Mouse (Mus musculus) CH12.LX (cell line): ENCODE measurements at regions not wholly inside any gene's neighbourhood (a gene's known extent, or its start where the extent isn't known, plus 50 kb on each side); places are given as distances from the start of the nearest gene placed in this dataset.

ENCODE experiments used
- DNase-seq: peaks from one replicate; pipeline ENCODE4 v3.0.0-alpha.2; 2013; ENCODE audit errors: extremely low read depth
- H3K27ac ChIP-seq: 2 replicates; pipeline ENCODE4 v1.5.1; 2012; ENCODE audit warnings: low read depth, mild to moderate bottlenecking, control low read depth, moderate library complexity; ENCODE audit not compliant: insufficient read depth
- H3K27me3 ChIP-seq: replicated peaks from 2 replicates; pipeline ENCODE3; 2012; ENCODE audit warnings: inconsistent platforms
- H3K36me3 ChIP-seq, 2 experiments: replicated peaks in 1 of 2; 2 replicates each; pipeline versions ENCODE3 to v1.6.1; 2012; ENCODE audit warnings: inconsistent platforms in 1 of 2, low read length in 1 of 2, mild to moderate bottlenecking in 1 of 2, mixed read lengths in 1 of 2, moderate library complexity in 1 of 2; ENCODE audit not compliant: control insufficient read depth in 1 of 2, insufficient read depth in 1 of 2
- H3K4me1 ChIP-seq, 2 experiments: 2 replicates each; pipeline ENCODE4 v1.6.1; 2012; ENCODE audit warnings: inconsistent platforms in 1 of 2, moderate library complexity in 1 of 2; ENCODE audit not compliant: insufficient read depth in 2 of 2, control insufficient read depth in 1 of 2
- H3K4me2 ChIP-seq: 2 replicates; pipeline ENCODE4 v1.6.1; 2012; ENCODE audit warnings: low read depth, mild to moderate bottlenecking, control low read depth; ENCODE audit not compliant: poor library complexity, insufficient read depth, severe bottlenecking
- H3K4me3 ChIP-seq, 3 experiments: fragments of 150-350 bp in 1 of 3; sonication (generic) in 1 of 3; replicated peaks in 1 of 3; 2 replicates each; pipeline versions ENCODE3 to v1.5.1; 2011 to 2012; ENCODE audit warnings: low read depth in 2 of 3, low read length in 2 of 3, mild to moderate bottlenecking in 2 of 3, moderate library complexity in 2 of 3, control low read depth in 1 of 3, improper control_type of control experiment in 1 of 3, inconsistent platforms in 1 of 3, mixed read lengths in 1 of 3; ENCODE audit not compliant: poor library complexity in 1 of 3
- H3K79me2 ChIP-seq: replicated peaks from 2 replicates; pipeline ENCODE4 v1.6.1; 2012; ENCODE audit warnings: mild to moderate bottlenecking, moderate library complexity; ENCODE audit not compliant: control insufficient read depth, poor library complexity, insufficient read depth, severe bottlenecking; ENCODE audit errors: extremely low read depth
- H3K9ac ChIP-seq: 2 replicates; pipeline ENCODE4 v1.6.1; 2012; ENCODE audit warnings: low read depth, mild to moderate bottlenecking, control low read depth, moderate library complexity; ENCODE audit not compliant: insufficient read depth
- H3K9me3 ChIP-seq: replicated peaks from 2 replicates; pipeline ENCODE3; 2012; ENCODE audit warnings: low read length, inconsistent platforms, mixed read lengths
- ETS1 ChIP-seq: conservative IDR thresholded peaks from 2 replicates; pipeline ENCODE4 v1.6.1; 2012; ENCODE audit warnings: low read depth, mild to moderate bottlenecking, inconsistent platforms, low read length, improper control_type of control experiment, moderate library complexity
- IRF4 ChIP-seq: IDR thresholded peaks from 2 replicates; pipeline ENCODE4 v1.6.1; 2014; ENCODE audit warnings: low read depth, mild to moderate bottlenecking, inconsistent platforms, low read length, improper control_type of control experiment
- KAT2A ChIP-seq: IDR thresholded peaks from 2 replicates; pipeline ENCODE4 v1.6.1; 2012; ENCODE audit warnings: low read length, improper control_type of control experiment, inconsistent platforms; ENCODE audit not compliant: insufficient replicate concordance
- MAFK ChIP-seq: IDR thresholded peaks from 2 replicates; pipeline ENCODE4 v1.6.1; 2011; ENCODE audit warnings: low read length, improper control_type of control experiment; ENCODE audit not compliant: insufficient replicate concordance
- MAZ ChIP-seq: IDR thresholded peaks from 2 replicates; pipeline ENCODE4 v1.6.1; 2012; ENCODE audit warnings: low read depth, mild to moderate bottlenecking, inconsistent platforms, low read length, improper control_type of control experiment, moderate library complexity
- NRF1 ChIP-seq: IDR thresholded peaks from 2 replicates; pipeline ENCODE4 v1.6.1; 2014; ENCODE audit warnings: low read depth, mild to moderate bottlenecking, inconsistent platforms, low read length, improper control_type of control experiment, moderate library complexity
- POLR2A ChIP-seq: IDR thresholded peaks from 2 replicates; pipeline ENCODE4 v1.6.1; 2011; ENCODE audit warnings: low read depth, mild to moderate bottlenecking, improper control_type of control experiment, low read length
- RAD21 ChIP-seq: IDR thresholded peaks from 2 replicates; pipeline ENCODE4 v1.6.1; 2011; ENCODE audit warnings: low read depth, mild to moderate bottlenecking, low read length, improper control_type of control experiment, moderate library complexity
- RCOR1 ChIP-seq: conservative IDR thresholded peaks from 2 replicates; pipeline ENCODE4 v1.6.1; 2012; ENCODE audit warnings: low read depth, mild to moderate bottlenecking, inconsistent platforms, low read length, improper control_type of control experiment
- SMC3 ChIP-seq: IDR thresholded peaks from 2 replicates; pipeline ENCODE4 v1.6.1; 2011; ENCODE audit warnings: low read depth, low read length, improper control_type of control experiment
- TBP ChIP-seq: conservative IDR thresholded peaks from 2 replicates; pipeline ENCODE4 v1.6.1; 2011; ENCODE audit warnings: low read depth, low read length, improper control_type of control experiment
- UBTF ChIP-seq: IDR thresholded peaks from 2 replicates; pipeline ENCODE4 v1.6.1; 2012; ENCODE audit warnings: low read depth, mild to moderate bottlenecking, inconsistent platforms, low read length, improper control_type of control experiment, moderate library complexity
- USF2 ChIP-seq: conservative IDR thresholded peaks from 2 replicates; pipeline ENCODE4 v1.6.1; 2011; ENCODE audit warnings: low read depth, low read length, improper control_type of control experiment
- ZC3H11A ChIP-seq: IDR thresholded peaks from 2 replicates; pipeline ENCODE4 v1.6.1; 2012; ENCODE audit warnings: low read depth, mild to moderate bottlenecking, inconsistent platforms, low read length, improper control_type of control experiment
- ZKSCAN1 ChIP-seq: IDR thresholded peaks from 2 replicates; pipeline ENCODE4 v1.6.1; 2012; ENCODE audit warnings: low read depth, inconsistent platforms, low read length, improper control_type of control experiment, borderline replicate concordance
- ZMIZ1 ChIP-seq: IDR thresholded peaks from 2 replicates; pipeline ENCODE4 v1.6.1; 2012; ENCODE audit warnings: low read depth, mild to moderate bottlenecking, inconsistent platforms, low read length, improper control_type of control experiment
- dilution Hi-C: fragments of 300-500 bp; cut with MboI; formaldehyde crosslinking; loops from 2 replicates; pipeline ENCODE4 v1.14.3; 2020; ENCODE audit warnings: low sequenced_read_pairs; ENCODE audit not compliant: extremely low pct_unique_long_range_greater_than_20kb, extremely low pct_ligation_motif_present
- in situ Hi-C: fragments of 300-500 bp; cut with MboI; formaldehyde crosslinking; loops from 3 replicates; pipeline ENCODE4 v1.14.3; 2019; ENCODE audit warnings: low sequenced_read_pairs, low pct_ligation_motif_present, low pct_unique_long_range_greater_than_20kb, mixed read lengths

- no peak for TF ChIP-seq NRF1
Observed at GRCm38 (mm10) chr13:44272746-44273524, 456.3 kb upstream of the Jarid2 start (continued).

- dilution Hi-C loops, result no loop called here
- Histone ChIP-seq H3K4me3 (no peak overlapping the region), H3K4me1 (no peaks in the 10 kb centered on the region), H3K36me3 (no peaks in the 10 kb centered on the region), H3K9ac (no peak overlapping the region), H3K79me2 (no peaks in the 10 kb centered on the region), H3K27ac (no peak overlapping the region), H3K27me3 (no peaks in the 10 kb centered on the region), H3K9me3 (no peaks in the 10 kb centered on the region), H3K4me2 (no peak overlapping the region)
- no peak for DNase-seq
- in situ Hi-C loops, result no loop called here
- TF ChIP-seq ETS1 (no peak), SMC3 (no peak), ZC3H11A (no peak), RAD21 (no peak), MAZ (no peak), UBTF (no peak), IRF4 (no peak), ZKSCAN1 (no peak), MAFK (no peak), USF2 (no peak), POLR2A (no peak), ZMIZ1 (no peak), NRF1 (no peak)
Observed at GRCm38 (mm10) chr13:44277952-44278351, 451.3 kb upstream of the Jarid2 start.

GRCm38 (mm10) chr13:44279036-44279435 lies 450.2 kb upstream of the Jarid2 start:
- TF ChIP-seq KAT2A (no peak), TBP (no peak), RCOR1 (no peak), SMC3 (no peak), ETS1 (no peak)
- TF ChIP-seq, all 38 proteins: peak for 0
- H3K9ac ChIP-seq, result no peak overlapping the region
- H3K27ac ChIP-seq, result no peak overlapping the region
- H3K9me3 ChIP-seq, result no peaks in the 10 kb centered on the region
- no peaks in the 10 kb centered on the region for H3K4me1 ChIP-seq
- no peak for DNase-seq
- no peak overlapping the region for H3K4me3 ChIP-seq
- H3K79me2 ChIP-seq, result no peaks in the 10 kb centered on the region
- H3K27me3 ChIP-seq, result no peaks in the 10 kb centered on the region
- H3K36me3 ChIP-seq, result no peaks in the 10 kb centered on the region
- dilution Hi-C loops, result no loop called here
- no peak overlapping the region for H3K4me2 ChIP-seq
- in situ Hi-C loops, result no loop called here
